ENCODE assay signal across 8 mouse cellular contexts in genomic region chr5:90930971-90931851, GRCm38 (mm10). TPM values are rescaled to one million over a fixed set of nuclear protein-coding genes. Genes with fewer than 3 reads are reported as not detected.
DNase-seq lines count a peak whose midpoint lies in the region; ATAC-seq and TF ChIP-seq lines count a peak whose summit lies in the region.

Mthfd2l (plus strand) TSS chr5:90931117.

- H3K4me3 ChIP-seq in forebrain, embryonic 12.5 days (replicated peaks), result peak within 1 kb of the TSS; percentile 82
- H3K4me3 ChIP-seq in heart, embryonic 16.5 days (ENCODE audit: low read length), result peak within 1 kb of the TSS; percentile 85
- H3K4me3 ChIP-seq in liver, embryonic 16.5 days (ENCODE audit: low read depth, low read length), result peak within 1 kb of the TSS; percentile 75
- peak within 1 kb of the TSS; percentile 80 for H3K4me3 ChIP-seq in neural tube, embryonic 12.5 days
- peak within 1 kb of the TSS; percentile 66 for H3K4me3 ChIP-seq in stomach, postnatal 0 days (ENCODE audit: low read depth, low read length)

- DNase-seq in CD8-positive naive resting alpha-beta T cell, adult 2 months (ENCODE audit: low read depth in 2 of 2, low spot score in 2 of 2), result peak; percentile 53 to 59
- peak; percentile 49 for DNase-seq in c-Kit-positive CD71-positive TER-119-positive erythroid progenitor cells, embryonic 14.5 days (ENCODE audit: low spot score)
- DNase-seq in kidney, postnatal 25 days, result peak; percentile 82 to 90
- peak; percentile 90 for DNase-seq in stomach, postnatal 0 days (ENCODE audit: low spot score)

- under 1% methylated on average over 78 of the region's 79 CpGs for WGBS in forebrain, embryonic 12.5 days
- under 1% methylated on average over 69 of the region's 79 CpGs for WGBS in heart, embryonic 16.5 days
- under 1% methylated on average over 57 of the region's 79 CpGs for WGBS in liver, embryonic 16.5 days (ENCODE audit: insufficient replicate concordance)
- under 1% methylated on average over 78 of the region's 79 CpGs for WGBS in neural tube, embryonic 12.5 days
- WGBS in stomach, postnatal 0 days, result under 1% methylated on average over 57 of the region's 79 CpGs

- H3K27me3 ChIP-seq in forebrain, embryonic 12.5 days, result no peaks in the 10 kb centered on the region
- H3K27me3 ChIP-seq in heart, embryonic 16.5 days (ENCODE audit: control insufficient read depth, insufficient read depth, low read length), result no peaks in the 10 kb centered on the region
- no peaks in the 10 kb centered on the region for H3K27me3 ChIP-seq in liver, embryonic 16.5 days (ENCODE audit: control insufficient read depth, insufficient read depth, low read depth, low read length)
- H3K27me3 ChIP-seq in neural tube, embryonic 12.5 days (replicated peaks), result no peaks in the 10 kb centered on the region
- no peaks in the 10 kb centered on the region for H3K27me3 ChIP-seq in stomach, postnatal 0 days (ENCODE audit: control insufficient read depth, insufficient read depth, low read length)

- ATAC-seq in forebrain, embryonic 12.5 days (ENCODE audit: low FRiP score), result peak; percentile 97
- ATAC-seq in heart, embryonic 16.5 days (replicated peaks; ENCODE audit: extremely low read depth, insufficient read depth, low FRiP score), result peak; percentile 99
- ATAC-seq in liver, embryonic 16.5 days (ENCODE audit: low read depth), result peak; percentile 97
- peak; percentile 98 for ATAC-seq in neural tube, embryonic 12.5 days (ENCODE audit: low FRiP score, low read depth)
- ATAC-seq in stomach, postnatal 0 days (ENCODE audit: low FRiP score, low TSS enrichment), result peak; percentile 98

- H3K9ac ChIP-seq in forebrain, embryonic 12.5 days, result peak within 1 kb of the TSS; percentile 96
- H3K9ac ChIP-seq in heart, embryonic 16.5 days (ENCODE audit: low read length), result peak within 1 kb of the TSS; percentile 97
- H3K9ac ChIP-seq in liver, embryonic 16.5 days (ENCODE audit: low read depth, low read length), result peak within 1 kb of the TSS; percentile 80
- H3K9ac ChIP-seq in neural tube, embryonic 12.5 days, result peak within 1 kb of the TSS; percentile 97
- peak within 1 kb of the TSS; percentile 94 for H3K9ac ChIP-seq in stomach, postnatal 0 days (ENCODE audit: low read length)

- H3K27ac ChIP-seq in forebrain, embryonic 12.5 days, result peak within 1 kb of the TSS; percentile 99
- peak within 1 kb of the TSS; percentile 96 for H3K27ac ChIP-seq in heart, embryonic 16.5 days (ENCODE audit: low read length)
- H3K27ac ChIP-seq in liver, embryonic 16.5 days (ENCODE audit: low read length), result peak within 1 kb of the TSS; percentile 80
- peak within 1 kb of the TSS; percentile 97 for H3K27ac ChIP-seq in neural tube, embryonic 12.5 days
- H3K27ac ChIP-seq in stomach, postnatal 0 days (replicated peaks), result peak within 1 kb of the TSS; percentile 98

- H3K36me3 ChIP-seq in forebrain, embryonic 12.5 days (replicated peaks), result peaks cover 14% of the 10 kb centered on the region
- H3K36me3 ChIP-seq in heart, embryonic 16.5 days (ENCODE audit: control insufficient read depth, insufficient read depth), result peaks cover 2% of the 10 kb centered on the region; the same call in 1 of the 2 replicates
- H3K36me3 ChIP-seq in liver, embryonic 16.5 days (ENCODE audit: control insufficient read depth, insufficient read depth), result no peaks in the 10 kb centered on the region
- H3K36me3 ChIP-seq in neural tube, embryonic 12.5 days, result peaks cover 11% of the 10 kb centered on the region; the same call in 1 of the 2 replicates
- no peaks in the 10 kb centered on the region for H3K36me3 ChIP-seq in stomach, postnatal 0 days (ENCODE audit: control insufficient read depth, insufficient read depth, low read length)

- no peaks in the 10 kb centered on the region for H3K9me3 ChIP-seq in forebrain, embryonic 12.5 days
- no peaks in the 10 kb centered on the region for H3K9me3 ChIP-seq in heart, embryonic 16.5 days (replicated peaks; ENCODE audit: control insufficient read depth, low read length)
- H3K9me3 ChIP-seq in liver, embryonic 16.5 days (replicated peaks; ENCODE audit: control insufficient read depth, low read length), result no peaks in the 10 kb centered on the region
- H3K9me3 ChIP-seq in neural tube, embryonic 12.5 days, result no peaks in the 10 kb centered on the region
- H3K9me3 ChIP-seq in stomach, postnatal 0 days (ENCODE audit: control insufficient read depth, low read length), result no peaks in the 10 kb centered on the region

- peak within 1 kb of the TSS; percentile 56 for H3K4me2 ChIP-seq in forebrain, embryonic 12.5 days
- peak within 1 kb of the TSS; percentile 69 for H3K4me2 ChIP-seq in heart, embryonic 16.5 days (ENCODE audit: low read depth, low read length)
- H3K4me2 ChIP-seq in liver, embryonic 16.5 days (ENCODE audit: low read depth, low read length), result peak within 1 kb of the TSS; percentile 84
- peak within 1 kb of the TSS; percentile 57 for H3K4me2 ChIP-seq in neural tube, embryonic 12.5 days (replicated peaks)
- H3K4me2 ChIP-seq in stomach, postnatal 0 days (replicated peaks; ENCODE audit: low read depth), result peak within 1 kb of the TSS; percentile 72

- TF ChIP-seq CTCF in stomach, postnatal 0 days (IDR thresholded peaks at IDR 0.05; ENCODE audit: low read depth), result peak; percentile 74

- peaks cover 11% of the 10 kb centered on the region for H3K4me1 ChIP-seq in forebrain, embryonic 12.5 days
- peaks cover 11% of the 10 kb centered on the region for H3K4me1 ChIP-seq in heart, embryonic 16.5 days (ENCODE audit: control insufficient read depth, insufficient read depth, low read length)
- peaks cover 5% of the 10 kb centered on the region for H3K4me1 ChIP-seq in liver, embryonic 16.5 days (ENCODE audit: control insufficient read depth, low read depth, low read length)
- peaks cover 5% of the 10 kb centered on the region for H3K4me1 ChIP-seq in neural tube, embryonic 12.5 days
- H3K4me1 ChIP-seq in stomach, postnatal 0 days (replicated peaks; ENCODE audit: control insufficient read depth, insufficient read depth), result no peaks in the 10 kb centered on the region

- TF ChIP-seq EP300 in stomach, postnatal 0 days (optimal IDR thresholded peaks at IDR 0.05), result no peak

RNA-seq across cellular contexts. Expression of gene Mthfd2l, which starts in this region (rescaled TPM):
- 96.0 and 100 TPM in 2 replicates for polyA plus RNA-seq in forebrain, embryonic 12.5 days (2016; fragmentation: Nextera tagmentation; extraction: Ambion mirVana)
- polyA plus RNA-seq in heart, embryonic 16.5 days (2015; fragmentation: Nextera tagmentation; extraction: Ambion mirVana), result 24.2 and 25.2 TPM in 2 replicates
- polyA plus RNA-seq in liver, embryonic 16.5 days (2015; fragmentation: Nextera tagmentation; extraction: Ambion mirVana), result 4.8 and 5.8 TPM in 2 replicates
- polyA plus RNA-seq in neural tube, embryonic 12.5 days (2016; fragmentation: Nextera tagmentation; extraction: Ambion mirVana), result 99.9 and 100 TPM in 2 replicates
- polyA plus RNA-seq in stomach, postnatal 0 days (2015; fragmentation: Nextera tagmentation; extraction: Ambion mirVana), result 44.2 and 45.5 TPM in 2 replicates

Comparison
In these comparisons a context has a peak if more than half of its experiments do, and no peak if none do; other contexts are left out.
1. Peak in every context shown above with its lines: DNase-seq, ATAC-seq, H3K4me3 ChIP-seq and H3K27ac ChIP-seq.